Mouse (Mus musculus) layer of hippocampus, postnatal 36 days (tissue): ENCODE data around the gene Spc24. TPM values are rescaled to one million over a fixed set of nuclear protein-coding genes. Genes with fewer than 3 reads are reported as not detected.

Experiments used
- DNase-seq, 2 experiments: peaks; one replicate each; pipeline ENCODE4 v3.0.0; 2022
- microRNA-seq, 2 experiments: library from miRNA; unstranded; fragments of <30 nt; microRNA quantifications; one replicate each; pipeline ENCODE4 v1.2.0; 2021
- total RNA-seq, 2 experiments: library from RNA; stranded (reverse); gene quantifications; 2 replicates each; pipeline ENCODE4 v1.2.3; 2021

The Spc24 gene
- total RNA-seq, 2 experiments from 2014 or later = 1.4 to 2.1 TPM

DNA sequence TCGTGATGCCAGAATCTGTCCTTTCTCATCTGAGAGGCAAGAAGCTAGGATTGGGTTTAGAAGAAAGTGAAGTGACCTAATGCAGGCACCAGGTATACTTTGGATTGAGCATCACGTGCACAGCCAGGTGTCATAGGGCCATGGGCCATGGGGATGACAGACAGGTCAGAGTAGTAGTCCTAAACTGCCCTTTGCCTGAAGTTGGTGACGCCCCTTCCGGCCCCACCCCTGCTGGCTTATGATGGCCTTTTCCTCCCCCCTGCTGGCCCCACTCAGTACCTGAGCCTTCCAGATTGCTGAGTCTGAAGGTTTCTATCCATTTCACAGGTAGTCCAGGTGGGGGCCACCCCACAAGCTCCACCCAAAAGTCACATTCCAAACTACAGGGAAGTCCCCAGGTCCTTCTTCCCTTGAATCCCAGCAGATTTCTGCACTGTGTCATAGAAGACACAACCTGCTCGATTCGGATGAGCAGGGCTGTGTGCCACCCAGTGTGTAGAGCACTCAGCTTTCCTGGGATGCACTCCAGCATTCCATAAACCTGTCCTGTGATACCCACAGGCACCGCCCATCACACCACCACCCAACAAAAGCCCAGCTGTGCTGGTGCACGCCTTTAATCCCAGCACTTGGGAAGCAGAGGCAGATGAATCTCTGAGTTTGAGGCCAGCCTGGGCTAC is 53.4 kb downstream of the Spc24 start:
- no peak for DNase-seq

DNA sequence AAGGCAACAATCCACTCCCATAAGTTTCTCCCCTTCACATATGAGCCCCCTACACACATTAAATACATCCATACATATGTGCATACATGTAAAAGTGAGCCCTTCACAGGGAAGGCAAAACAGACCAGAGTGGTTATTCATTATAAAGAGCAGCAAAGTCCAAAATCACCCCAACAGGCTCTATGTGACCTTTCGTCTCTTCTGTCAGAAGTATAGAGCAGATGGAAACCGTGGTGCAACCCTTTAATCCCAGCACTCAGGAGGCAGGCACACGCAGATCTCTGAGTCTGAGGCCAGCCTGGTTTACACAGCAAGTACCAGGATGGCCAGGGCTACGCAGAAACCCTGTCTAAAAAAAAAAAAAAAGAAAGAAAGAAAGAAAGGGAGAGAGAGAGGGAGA is 54.0 kb downstream of the Spc24 start:
- DNase-seq = no peak

Small RNA genes lying within 50 kb of the gene (microRNA-seq; reads per million reads assigned to microRNA genes)
- 3.8 to 4.5 reads per million in 2 experiments for gene Mir7083

Other genes with a start within 250 kb of the Spc24 start
- gene AB124611, start 234.1 kb downstream of the Spc24 start, total RNA-seq = under 1 TPM in 1 of 2 experiments, not detected in 1; 0.33 TPM
- gene Carm1, start 213.4 kb downstream of the Spc24 start, total RNA-seq = 10 to 100 TPM; 75.6 to 81.5 TPM
- gene Timm29, start 167.6 kb downstream of the Spc24 start, total RNA-seq = 10 to 100 TPM; 58.9 to 59.4 TPM
- gene Yipf2, start 167.5 kb downstream of the Spc24 start, total RNA-seq = 10 to 100 TPM; 17.8 to 18.4 TPM
- 100 to 1,000 TPM; 115 to 116 TPM for gene Smarca4, start 144.1 kb downstream of the Spc24 start, total RNA-seq
- 10 to 100 TPM; 13.7 to 14.1 TPM for gene Ldlr, start 36.8 kb downstream of the Spc24 start, total RNA-seq
- 1 to 10 TPM; 6.3 to 7.0 TPM for gene Kank2, start 38.4 kb upstream of the Spc24 start, total RNA-seq
- gene Angptl8, start 75.2 kb upstream of the Spc24 start, total RNA-seq = not detected
- 10 to 100 TPM; 14.1 to 15.0 TPM for gene Dock6, start 92.3 kb upstream of the Spc24 start, total RNA-seq
- gene Rab3d, start 157.9 kb upstream of the Spc24 start, total RNA-seq = 10 to 100 TPM; 23.6 to 26.6 TPM
- gene Ccdc159, start 167.2 kb upstream of the Spc24 start, total RNA-seq = 10 to 100 TPM; 19.3 to 21.2 TPM
- 10 to 100 TPM; 41.0 to 44.6 TPM for gene Tmem205, start 167.3 kb upstream of the Spc24 start, total RNA-seq
- gene Plppr2, start 176.7 kb upstream of the Spc24 start, total RNA-seq = 100 to 1,000 TPM; 303 to 315 TPM
- gene Swsap1, start 195.5 kb upstream of the Spc24 start, total RNA-seq = 10 to 100 TPM; 14.7 to 15.9 TPM
- 10 to 100 TPM in 1 of 2 experiments, 1 to 10 TPM in 1; 9.1 to 10.6 TPM for gene Epor, start 203.2 kb upstream of the Spc24 start, total RNA-seq
- gene Rgl3, start 229.1 kb upstream of the Spc24 start, total RNA-seq = 1 to 10 TPM; 1.7 to 1.9 TPM
- gene Ccdc151, start 242.3 kb upstream of the Spc24 start, total RNA-seq = 1 to 10 TPM; 9.5 to 9.9 TPM
- gene Prkcsh, start 242.5 kb upstream of the Spc24 start, total RNA-seq = 100 to 1,000 TPM; 110 to 114 TPM